Mouse (Mus musculus) CH12.LX (cell line): ENCODE data around the gene Tbc1d2b. TPM values are rescaled to one million over a fixed set of nuclear protein-coding genes. Genes with fewer than 3 reads are reported as not detected.

Experiments
- DNase-seq: peaks from one replicate; pipeline ENCODE4 v3.0.0-alpha.2; 2013; ENCODE audit errors: extremely low read depth
- H3K27ac ChIP-seq: 2 replicates; pipeline ENCODE4 v1.5.1; 2012; ENCODE audit warnings: low read depth, mild to moderate bottlenecking, control low read depth, moderate library complexity; ENCODE audit not compliant: insufficient read depth
- H3K27me3 ChIP-seq: replicated peaks from 2 replicates; pipeline ENCODE3; 2012; ENCODE audit warnings: inconsistent platforms
- H3K36me3 ChIP-seq, 2 experiments: replicated peaks in 1 of 2; 2 replicates each; pipeline versions ENCODE3 to v1.6.1; 2012; ENCODE audit warnings: inconsistent platforms in 1 of 2, low read length in 1 of 2, mild to moderate bottlenecking in 1 of 2, mixed read lengths in 1 of 2, moderate library complexity in 1 of 2; ENCODE audit not compliant: control insufficient read depth in 1 of 2, insufficient read depth in 1 of 2
- H3K4me1 ChIP-seq, 2 experiments: 2 replicates each; pipeline ENCODE4 v1.6.1; 2012; ENCODE audit warnings: inconsistent platforms in 1 of 2, moderate library complexity in 1 of 2; ENCODE audit not compliant: insufficient read depth in 2 of 2, control insufficient read depth in 1 of 2
- H3K4me2 ChIP-seq: 2 replicates; pipeline ENCODE4 v1.6.1; 2012; ENCODE audit warnings: low read depth, mild to moderate bottlenecking, control low read depth; ENCODE audit not compliant: poor library complexity, insufficient read depth, severe bottlenecking
- H3K4me3 ChIP-seq, 3 experiments: fragments of 150-350 bp in 1 of 3; sonication (generic) in 1 of 3; replicated peaks in 1 of 3; 2 replicates each; pipeline versions ENCODE3 to v1.5.1; 2011 to 2012; ENCODE audit warnings: low read depth in 2 of 3, low read length in 2 of 3, mild to moderate bottlenecking in 2 of 3, moderate library complexity in 2 of 3, control low read depth in 1 of 3, improper control_type of control experiment in 1 of 3, inconsistent platforms in 1 of 3, mixed read lengths in 1 of 3; ENCODE audit not compliant: poor library complexity in 1 of 3
- H3K79me2 ChIP-seq: replicated peaks from 2 replicates; pipeline ENCODE4 v1.6.1; 2012; ENCODE audit warnings: mild to moderate bottlenecking, moderate library complexity; ENCODE audit not compliant: control insufficient read depth, poor library complexity, insufficient read depth, severe bottlenecking; ENCODE audit errors: extremely low read depth
- H3K9ac ChIP-seq: 2 replicates; pipeline ENCODE4 v1.6.1; 2012; ENCODE audit warnings: low read depth, mild to moderate bottlenecking, control low read depth, moderate library complexity; ENCODE audit not compliant: insufficient read depth
- H3K9me3 ChIP-seq: replicated peaks from 2 replicates; pipeline ENCODE3; 2012; ENCODE audit warnings: low read length, inconsistent platforms, mixed read lengths
- BHLHE40 ChIP-seq: IDR thresholded peaks from 2 replicates; pipeline ENCODE4 v1.6.1; 2011; ENCODE audit warnings: mild to moderate bottlenecking, low read depth, low read length, improper control_type of control experiment
- E2F4 ChIP-seq: IDR thresholded peaks from 2 replicates; pipeline ENCODE4 v1.6.1; 2011; ENCODE audit warnings: low read depth, low read length, improper control_type of control experiment; ENCODE audit not compliant: insufficient replicate concordance
- ELF1 ChIP-seq: IDR thresholded peaks from 2 replicates; pipeline ENCODE4 v1.6.1; 2014; ENCODE audit warnings: low read depth, mild to moderate bottlenecking, inconsistent platforms, low read length, improper control_type of control experiment
- ETS1 ChIP-seq: conservative IDR thresholded peaks from 2 replicates; pipeline ENCODE4 v1.6.1; 2012; ENCODE audit warnings: low read depth, mild to moderate bottlenecking, inconsistent platforms, low read length, improper control_type of control experiment, moderate library complexity
- GABPA ChIP-seq: IDR thresholded peaks from 2 replicates; pipeline ENCODE4 v1.6.1; 2012; ENCODE audit warnings: low read depth, low read length, improper control_type of control experiment, inconsistent platforms; ENCODE audit not compliant: insufficient replicate concordance
- HCFC1 ChIP-seq: IDR thresholded peaks from 2 replicates; pipeline ENCODE4 v1.6.1; 2012; ENCODE audit warnings: low read depth, mild to moderate bottlenecking, inconsistent platforms, low read length, improper control_type of control experiment
- KAT2A ChIP-seq: IDR thresholded peaks from 2 replicates; pipeline ENCODE4 v1.6.1; 2012; ENCODE audit warnings: low read length, improper control_type of control experiment, inconsistent platforms; ENCODE audit not compliant: insufficient replicate concordance
- MEF2A ChIP-seq: IDR thresholded peaks from 2 replicates; pipeline ENCODE4 v1.6.1; 2014; ENCODE audit warnings: low read depth, mild to moderate bottlenecking, inconsistent platforms, low read length, improper control_type of control experiment, borderline replicate concordance
- MXI1 ChIP-seq: IDR thresholded peaks from 2 replicates; pipeline ENCODE4 v1.6.1; 2011; ENCODE audit warnings: mild to moderate bottlenecking, low read depth, low read length, improper control_type of control experiment
- MYC ChIP-seq: IDR thresholded peaks from 2 replicates; pipeline ENCODE4 v1.6.1; 2011; ENCODE audit warnings: low read depth, mild to moderate bottlenecking, improper control_type of control experiment, low read length
- POLR2A ChIP-seq: IDR thresholded peaks from 2 replicates; pipeline ENCODE4 v1.6.1; 2011; ENCODE audit warnings: low read depth, mild to moderate bottlenecking, improper control_type of control experiment, low read length
- POLR2AphosphoS2 ChIP-seq: IDR thresholded peaks from 2 replicates; pipeline ENCODE4 v1.6.1; 2011; ENCODE audit warnings: low read depth, low read length, improper control_type of control experiment
- SIN3A ChIP-seq: IDR thresholded peaks from 2 replicates; pipeline ENCODE4 v1.6.1; 2012; ENCODE audit warnings: low read length, improper control_type of control experiment, inconsistent platforms
- SMC3 ChIP-seq: IDR thresholded peaks from 2 replicates; pipeline ENCODE4 v1.6.1; 2011; ENCODE audit warnings: low read depth, low read length, improper control_type of control experiment
- TBP ChIP-seq: conservative IDR thresholded peaks from 2 replicates; pipeline ENCODE4 v1.6.1; 2011; ENCODE audit warnings: low read depth, low read length, improper control_type of control experiment
- TCF12 ChIP-seq: IDR thresholded peaks from 2 replicates; pipeline ENCODE4 v1.6.1; 2014; ENCODE audit warnings: low read depth, mild to moderate bottlenecking, inconsistent platforms, low read length, improper control_type of control experiment
- UBTF ChIP-seq: IDR thresholded peaks from 2 replicates; pipeline ENCODE4 v1.6.1; 2012; ENCODE audit warnings: low read depth, mild to moderate bottlenecking, inconsistent platforms, low read length, improper control_type of control experiment, moderate library complexity
- ZMIZ1 ChIP-seq: IDR thresholded peaks from 2 replicates; pipeline ENCODE4 v1.6.1; 2012; ENCODE audit warnings: low read depth, mild to moderate bottlenecking, inconsistent platforms, low read length, improper control_type of control experiment
- dilution Hi-C: fragments of 300-500 bp; cut with MboI; formaldehyde crosslinking; loops from 2 replicates; pipeline ENCODE4 v1.14.3; 2020; ENCODE audit warnings: low sequenced_read_pairs; ENCODE audit not compliant: extremely low pct_unique_long_range_greater_than_20kb, extremely low pct_ligation_motif_present
- in situ Hi-C: fragments of 300-500 bp; cut with MboI; formaldehyde crosslinking; loops from 3 replicates; pipeline ENCODE4 v1.14.3; 2019; ENCODE audit warnings: low sequenced_read_pairs, low pct_ligation_motif_present, low pct_unique_long_range_greater_than_20kb, mixed read lengths
- polyA plus RNA-seq: library from polyadenylated mRNA; unstranded; fragments of >175 nt; gene quantifications from 2 replicates; pipeline ENCODE4 v1.2.1, GENCODE M21; 2012; ENCODE audit warnings: low read depth; ENCODE audit not compliant: insufficient read length
- total RNA-seq, 2 experiments: library from RNA; depleted of rRNA; stranded (reverse); fragments of 300-350 nt in 1 of 2; fragments of >200 nt in 1 of 2; gene quantifications; 2 replicates each; pipeline ENCODE4 v1.2.3; 2012 to 2014

Gene Tbc1d2b
- total and polyA plus RNA-seq, 3 experiments: 0.60 to 1.3 (median 0.76) TPM

DNA sequence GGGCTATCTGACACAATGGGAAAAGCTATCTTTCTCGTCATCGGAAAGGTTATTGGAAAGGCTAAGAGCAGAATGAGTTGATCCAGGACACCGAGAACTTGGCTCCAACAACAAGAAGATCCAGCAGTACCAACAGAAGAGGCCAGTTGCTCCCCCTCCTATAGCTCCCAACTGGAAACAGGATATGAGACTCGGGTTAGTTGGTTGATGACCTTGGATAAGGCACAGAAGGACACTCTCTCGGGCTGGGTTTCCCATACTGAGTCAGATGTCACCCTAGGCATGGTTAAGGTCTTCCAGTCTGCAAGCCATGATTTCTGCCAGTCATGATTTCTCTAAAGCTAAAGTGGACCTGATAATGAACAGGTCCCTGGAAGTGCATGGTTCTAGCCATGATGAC is 35.8 kb downstream of the Tbc1d2b start:
- H3K4me1 ChIP-seq: peaks cover 3 to 38% of the 10 kb centered on the region in 2 experiments; a peak in 2 of 4 replicates
- no peak for TF ChIP-seq SIN3A
- no peak overlapping the region for H3K9ac ChIP-seq
- H3K27ac ChIP-seq: no peak overlapping the region
- no peaks in the 10 kb centered on the region for H3K36me3 ChIP-seq
- H3K79me2 ChIP-seq: no peaks in the 10 kb centered on the region
- H3K27me3 ChIP-seq: no peaks in the 10 kb centered on the region
- DNase-seq: no peak
- no peak overlapping the region for H3K4me3 ChIP-seq
- H3K4me2 ChIP-seq: no peak overlapping the region
- H3K9me3 ChIP-seq: no peaks in the 10 kb centered on the region
- dilution Hi-C loops: no loop called here
- in situ Hi-C loops: no loop called here

DNA sequence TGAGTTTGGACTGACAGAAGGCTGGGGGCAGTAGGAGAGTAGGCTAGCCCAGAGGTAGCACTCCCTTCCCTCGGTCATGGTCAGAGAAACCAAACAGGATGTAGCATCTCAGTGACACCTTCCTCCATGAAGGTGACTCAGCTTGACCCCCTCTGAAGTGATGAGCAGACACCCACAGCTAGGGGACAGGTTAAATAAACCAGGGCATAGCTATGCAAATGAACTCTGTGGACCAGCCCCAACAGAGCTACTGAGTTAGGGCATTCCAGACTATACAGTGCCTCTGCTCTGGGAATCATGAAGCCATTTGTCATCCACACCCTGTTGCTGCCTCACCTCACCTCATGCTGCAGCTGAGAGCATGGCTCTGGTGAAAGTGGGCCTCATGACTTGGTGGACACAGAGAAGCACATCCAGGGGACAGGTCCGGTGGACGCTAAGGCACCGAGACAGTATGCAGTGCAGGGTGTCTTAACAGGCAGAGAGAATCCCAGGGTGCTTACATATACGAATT is 36.6 kb downstream of the Tbc1d2b start:
- TF ChIP-seq SMC3: no peak
- no peak for TF ChIP-seq MEF2A
- TF ChIP-seq MXI1: no peak
- no peak for TF ChIP-seq BHLHE40
- TF ChIP-seq ZMIZ1: no peak
- TF ChIP-seq ETS1: no peak
- TF ChIP-seq POLR2A: no peak
- TF ChIP-seq GABPA: no peak
- no peak for TF ChIP-seq KAT2A
- no peak for TF ChIP-seq TCF12
- no peak for TF ChIP-seq ELF1
- no peak for TF ChIP-seq TBP
- no peak for TF ChIP-seq E2F4
- no peak for TF ChIP-seq MYC
- no peak for TF ChIP-seq POLR2AphosphoS2
- no peak for TF ChIP-seq UBTF
- no peak for TF ChIP-seq HCFC1
- no peaks in the 10 kb centered on the region for H3K36me3 ChIP-seq
- H3K4me3 ChIP-seq: no peak overlapping the region
- dilution Hi-C loops (no loop called here), in situ Hi-C loops (no loop called here)
- no peak overlapping the region for H3K9ac ChIP-seq
- H3K4me1 ChIP-seq: peaks cover 3 to 41% of the 10 kb centered on the region in 2 experiments; a peak in 2 of 4 replicates
- no peaks in the 10 kb centered on the region for H3K79me2 ChIP-seq
- no peaks in the 10 kb centered on the region for H3K27me3 ChIP-seq
- DNase-seq: no peak
- no peak overlapping the region for H3K4me2 ChIP-seq
- no peaks in the 10 kb centered on the region for H3K9me3 ChIP-seq
- no peak overlapping the region for H3K27ac ChIP-seq
